Mouse (Mus musculus): Measurements from ENCODE around the gene Fam122c. TPM values are rescaled to one million over a fixed set of nuclear protein-coding genes. Genes with fewer than 3 reads are reported as not detected.

Fam122c gene
- polyA plus RNA-seq (2015; fragmentation: Nextera tagmentation; extraction: Ambion mirVana): not detected in 2 replicates

DNA sequence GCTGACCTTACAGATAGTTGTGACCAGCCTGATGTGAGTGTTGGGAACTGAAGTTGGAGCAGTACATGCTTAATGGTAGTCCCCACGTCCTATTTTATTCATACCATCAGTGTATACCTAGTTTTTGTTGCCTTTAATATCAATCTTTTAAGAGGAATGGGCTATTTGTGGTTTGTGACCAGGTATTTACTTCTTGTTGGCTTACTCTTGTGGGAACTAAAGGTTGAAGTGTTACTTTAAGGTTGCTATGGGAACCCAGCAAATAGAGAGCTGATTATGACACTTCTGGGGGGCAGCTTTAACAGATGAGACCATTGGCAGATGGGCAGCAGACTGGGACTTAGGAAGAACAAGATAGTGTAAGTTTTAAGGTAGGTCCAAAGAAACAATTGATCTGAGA, at the start of gene Fam122c:
Gene Fam122c (plus strand): TSS at position 301 of the 400 bp plus-strand sequence.

DNA sequence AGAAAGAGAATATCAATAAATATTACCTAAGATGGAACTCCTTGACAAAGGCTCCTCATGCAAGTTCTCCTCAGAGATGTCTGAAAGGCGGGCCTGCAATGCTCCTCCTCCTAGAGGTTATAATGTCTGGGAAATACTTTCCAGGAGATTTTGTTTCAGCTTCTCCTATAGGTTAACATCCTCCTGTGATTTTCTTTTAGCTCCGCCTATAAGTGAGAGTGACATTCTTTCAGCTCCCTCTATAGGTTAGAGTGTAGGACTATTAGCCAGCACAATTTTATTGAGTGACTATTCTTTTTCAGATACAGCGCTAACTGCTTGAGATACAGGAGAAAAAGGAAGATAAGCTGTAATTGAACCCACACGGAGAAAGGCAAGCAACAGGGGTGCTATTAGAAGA, 33.2 kb upstream of the Fam122c start, which contains the start of gene Plac1:
Gene Plac1 (minus strand): TSS at position 101 of the 400 bp plus-strand sequence.

DNA sequence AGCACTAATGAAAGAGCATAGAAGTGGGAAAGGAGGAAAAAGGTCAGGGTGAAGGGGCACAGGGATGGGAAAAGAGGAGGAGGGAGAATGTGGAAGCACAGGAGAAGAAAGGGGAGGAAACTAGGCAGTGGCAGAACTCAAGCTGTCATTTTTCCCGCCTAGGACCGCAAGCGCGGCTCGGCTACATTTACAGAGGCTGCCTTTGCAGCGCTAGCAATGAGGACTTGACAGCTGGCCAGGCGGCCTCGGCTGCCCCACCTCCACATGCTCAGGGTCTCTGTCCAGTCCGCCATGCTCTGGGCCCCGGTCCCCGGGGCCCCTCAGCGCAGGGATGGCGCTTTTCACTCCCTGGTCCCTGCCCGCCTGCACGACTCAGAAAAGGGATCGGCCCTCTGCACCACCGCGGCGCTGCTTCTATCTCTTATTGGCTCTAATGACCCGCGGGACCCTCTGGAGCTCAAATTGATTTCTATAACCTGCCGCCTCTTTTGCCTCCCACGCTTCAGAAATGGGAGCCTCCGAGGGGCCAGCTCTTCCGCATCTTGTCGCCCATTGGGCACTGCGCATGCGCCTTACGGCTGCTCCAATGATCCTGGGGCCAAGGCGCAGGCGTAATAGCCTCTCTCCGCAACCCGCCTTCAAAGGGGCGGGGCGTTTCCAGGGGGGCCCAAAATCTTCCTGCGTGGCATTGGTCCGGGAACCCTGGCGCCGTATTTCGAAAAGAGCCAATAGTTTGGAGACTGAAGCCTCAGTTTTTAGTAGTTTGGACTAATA, 3.7 kb upstream of the Fam122c start, which contains the start of gene Fam122b:
Gene Fam122b (minus strand): TSS at position 517 of the 774 bp plus-strand sequence.

DNA sequence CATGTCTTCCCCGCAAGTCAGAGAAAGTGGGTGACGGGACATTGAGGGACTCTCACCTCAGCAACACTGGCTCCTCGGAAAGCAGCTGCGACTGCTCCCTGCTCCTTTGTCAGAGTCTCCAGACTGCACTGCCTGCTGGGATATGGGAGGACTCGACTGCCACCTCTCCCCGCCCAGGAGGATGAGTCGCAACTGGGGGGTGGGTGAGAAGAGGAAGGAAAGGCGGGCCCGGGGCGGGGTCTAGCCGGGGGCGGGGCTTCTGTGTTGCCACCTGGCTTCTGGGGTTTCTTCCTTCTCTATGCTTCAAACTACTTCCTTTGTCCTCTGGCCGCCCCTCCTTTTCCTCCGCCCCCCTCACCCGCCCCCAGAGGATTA, 97.1 kb downstream of the Fam122c start, which contains the start of gene Mospd1:
Gene Mospd1 (minus strand): TSS at position 137 of the 375 bp plus-strand sequence.

Other genes starting within 250 kb of the Fam122c start
- 1.1 and 1.8 TPM in 2 replicates for gene Plac1, start 33.3 kb upstream of the Fam122c start, polyA plus RNA-seq (2015; fragmentation: Nextera tagmentation; extraction: Ambion mirVana)
- gene Fam122b, start 3.6 kb upstream of the Fam122c start, polyA plus RNA-seq (2015; fragmentation: Nextera tagmentation; extraction: Ambion mirVana): 6.1 and 6.6 TPM in 2 replicates
- gene Mospd1, start 97.1 kb downstream of the Fam122c start, polyA plus RNA-seq (2015; fragmentation: Nextera tagmentation; extraction: Ambion mirVana): 33.6 and 43.3 TPM in 2 replicates
- gene Etd, start 161.5 kb downstream of the Fam122c start, polyA plus RNA-seq (2015; fragmentation: Nextera tagmentation; extraction: Ambion mirVana): not detected in 2 replicates

Measured in adrenal gland, postnatal 0 days (tissue).